Mouse (Mus musculus): ENCODE results near the gene Sh2d4b.

The Sh2d4b gene

DNA sequence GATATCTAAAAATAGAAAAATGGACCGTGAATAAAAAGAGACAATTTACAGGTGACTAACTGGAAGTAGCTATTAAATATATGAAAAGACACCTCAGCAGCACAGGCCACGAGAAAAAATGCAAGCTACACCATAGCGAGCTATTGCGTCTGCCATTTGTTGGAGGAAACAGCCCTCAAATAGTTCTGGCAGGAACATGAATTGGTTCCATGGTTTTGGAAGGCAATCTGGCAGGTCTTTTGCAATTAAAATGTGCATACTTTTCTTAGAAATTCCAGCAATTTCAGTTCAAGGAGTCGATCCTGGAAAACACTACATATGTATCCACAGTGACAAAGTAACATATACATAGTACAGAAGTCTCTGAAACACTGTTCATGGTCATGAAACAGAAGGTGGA is 76.4 kb downstream of the Sh2d4b start:
- TF ChIP-seq GATA4 (IDR thresholded peaks at IDR 0.05; ENCODE audit: insufficient replicate concordance, low read length), result no peak

- no peak for TF ChIP-seq GATA4 (IDR thresholded peaks at IDR 0.05; ENCODE audit: insufficient replicate concordance, low read length)
These were observed 101.5 kb downstream of the Sh2d4b start for GRCm38 (mm10) chr14:40791606-40792005.

DNA sequence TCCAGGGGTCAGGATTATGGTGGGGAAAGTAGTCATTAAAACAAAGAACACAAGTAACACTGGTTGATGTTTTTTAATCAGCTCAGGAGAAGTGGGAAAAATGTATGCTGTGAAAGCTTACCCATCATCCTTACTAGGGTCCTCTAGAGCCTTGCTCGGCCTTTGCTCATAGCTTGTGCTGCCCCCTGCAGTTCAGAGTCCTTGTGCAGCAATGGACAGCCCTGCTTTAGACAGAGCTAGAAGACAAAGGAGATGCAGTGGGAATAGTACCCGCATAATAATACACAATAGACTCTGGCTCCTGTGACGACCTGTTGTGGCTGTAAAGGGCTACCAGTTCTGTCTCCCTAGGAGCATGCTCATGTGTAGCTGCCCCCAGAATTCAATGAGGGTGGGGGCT is 104.0 kb downstream of the Sh2d4b start:
- no peak for TF ChIP-seq GATA4 (IDR thresholded peaks at IDR 0.05; ENCODE audit: insufficient replicate concordance, low read length)

GRCm38 (mm10) chr14:40769097-40770090 is 123.7 kb downstream of the Sh2d4b start:
- TF ChIP-seq GATA4 (IDR thresholded peaks at IDR 0.05; ENCODE audit: insufficient replicate concordance, low read length), result no peak
